Mouse (Mus musculus) MEL (cell line): ENCODE measurements around the gene Cd5.

ENCODE experiments used
- BHLHE40 ChIP-seq: IDR thresholded peaks from 2 replicates; pipeline ENCODE4 v1.6.1; 2012; ENCODE audit warnings: low read depth, mild to moderate bottlenecking, inconsistent platforms, low read length, improper control_type of control experiment, borderline replicate concordance
- CTCF ChIP-seq, 3 experiments: IDR thresholded peaks in 2 of 3; conservative IDR thresholded peaks in 1 of 3; 2 replicates each; pipeline ENCODE4 v1.5.1; 2011 to 2012; ENCODE audit warnings: low read length in 3 of 3, low read depth in 2 of 3, mild to moderate bottlenecking in 2 of 3, improper control_type of control experiment in 1 of 3, inconsistent platforms in 1 of 3, mixed read lengths in 1 of 3, moderate library complexity in 1 of 3; ENCODE audit not compliant: control insufficient read depth in 1 of 3, insufficient read depth in 1 of 3, poor library complexity in 1 of 3, severe bottlenecking in 1 of 3
- RAD21 ChIP-seq: IDR thresholded peaks from 2 replicates; pipeline ENCODE4 v1.6.1; 2011; ENCODE audit warnings: mild to moderate bottlenecking, low read depth, low read length, improper control_type of control experiment

- TF ChIP-seq CTCF (IDR thresholded peaks at IDR 0.05 in 2 of 3, conservative IDR thresholded peaks at IDR 0.05 in 1 of 3; ENCODE audit: control insufficient read depth in 1 of 3, insufficient read depth in 1 of 3, low read depth in 2 of 3, low read length in 3 of 3, poor library complexity in 1 of 3, severe bottlenecking in 1 of 3) = no peak
- TF ChIP-seq RAD21 = no peak
- TF ChIP-seq BHLHE40 = no peak
Observed at GRCm38 (mm10) chr19:10702125-10702524, 36.7 kb downstream of the Cd5 start.
